Mouse (Mus musculus) heart, adult 2 months (tissue): ENCODE measurements around the gene Nsmce1. TPM values are rescaled to one million over a fixed set of nuclear protein-coding genes. Genes with fewer than 3 reads are reported as not detected.

ENCODE experiments used
- DNase-seq, 2 experiments: peaks; one replicate each; pipeline ENCODE4 v3.0.0; 2021
- H3K27ac ChIP-seq: fragments of 200-600 bp; 2 replicates; pipeline ENCODE4 v1.8.1; 2022
- H3K27me3 ChIP-seq: fragments of 200-500 bp; 2 replicates; pipeline ENCODE4 v1.6.1; 2012; ENCODE audit warnings: mild to moderate bottlenecking, low read length, inconsistent platforms, mixed read lengths; ENCODE audit not compliant: control insufficient read depth, insufficient read depth
- H3K36me3 ChIP-seq: fragments of 200-500 bp; 2 replicates; pipeline ENCODE4 v1.6.1; 2012; ENCODE audit warnings: low read length, inconsistent platforms; ENCODE audit not compliant: control insufficient read depth, insufficient read depth
- H3K4me1 ChIP-seq: fragments of 200-500 bp; 2 replicates; pipeline ENCODE4 v1.6.1; 2011; ENCODE audit warnings: low read length; ENCODE audit not compliant: control insufficient read depth, insufficient read depth
- H3K4me3 ChIP-seq: fragments of 200-600 bp; 2 replicates; pipeline ENCODE4 v1.8.1; 2022
- H3K79me2 ChIP-seq: fragments of 200-500 bp; replicated peaks from 2 replicates; pipeline ENCODE4 v1.6.1; 2012; ENCODE audit warnings: mild to moderate bottlenecking, inconsistent platforms, low read length, moderate library complexity, mixed read lengths; ENCODE audit not compliant: control insufficient read depth, insufficient read depth
- H3K9ac ChIP-seq: fragments of 200-500 bp; 2 replicates; pipeline ENCODE4 v1.6.1; 2012; ENCODE audit warnings: low read depth, mild to moderate bottlenecking, control low read depth, inconsistent platforms, low read length, mixed read lengths
- CTCF ChIP-seq: fragments of 200-600 bp; IDR thresholded peaks from 2 replicates; pipeline ENCODE4 v1.8.1; 2022; ENCODE audit warnings: antibody characterized with exemption, mild to moderate bottlenecking, moderate library complexity
- EP300 ChIP-seq: fragments of 200-500 bp; IDR thresholded peaks from 2 replicates; pipeline ENCODE4 v1.6.1; 2011; ENCODE audit warnings: low read depth, low read length, control low read depth; ENCODE audit not compliant: insufficient read depth
- POLR2A ChIP-seq: fragments of 200-500 bp; IDR thresholded peaks from 2 replicates; pipeline ENCODE4 v1.6.1; 2011; ENCODE audit warnings: mild to moderate bottlenecking, low read depth, low read length, control low read depth; ENCODE audit not compliant: insufficient read depth
- WGBS: fragments of 180-500 bp; shearing (Covaris S2); methylation state at CpG from one replicate; pipeline ENCODE4 v1.1.7; 2018; 5-methylcytosine and 5-hydroxymethylcytosine counted together
- intact Hi-C: fragments of 180-260 bp; cut with DNase I; formaldehyde crosslinking; loops from one replicate; pipeline ENCODE4 v1.15.1; 2025
- polyA plus RNA-seq: library from polyadenylated mRNA; depleted of rRNA; stranded (reverse); fragments of >200 nt; gene quantifications from 2 replicates; pipeline ENCODE4 v1.2.3, GENCODE M21; 2012
- total RNA-seq, 2 experiments: library from RNA; stranded (reverse); gene quantifications; 2 replicates each; pipeline ENCODE4 v1.2.3; 2021

Nsmce1 gene
- total and polyA plus RNA-seq, 3 experiments, result 25.6 to 41.9 (median 33.1) TPM

GRCm38 (mm10) chr7:125486121-125486630 is 5.2 kb downstream of the Nsmce1 start:
- Histone ChIP-seq H3K27ac (no peak overlapping the region), H3K27me3 (no peaks in the 10 kb centered on the region), H3K4me3 (no peak overlapping the region), H3K36me3 (no peaks in the 10 kb centered on the region; the same call in 1 of the 2 replicates), H3K9ac (no peak overlapping the region), H3K79me2 (no peaks in the 10 kb centered on the region), H3K4me1 (peaks cover 6% of the 10 kb centered on the region)
- intact Hi-C loops, result no loop called here
- DNase-seq, result no peak
- WGBS, result 94% methylated on average over 16 of the region's 16 CpGs
- no peak for TF ChIP-seq POLR2A
- no peak for TF ChIP-seq CTCF
- TF ChIP-seq EP300, result no peak

- intact Hi-C loops, result no loop called here
Observed at GRCm38 (mm10) chr7:125484791-125485190, 6.6 kb downstream of the Nsmce1 start.

GRCm38 (mm10) chr7:125482886-125483285 is 8.5 kb downstream of the Nsmce1 start:
- no peaks in the 10 kb centered on the region for H3K36me3 ChIP-seq
- 61% methylated on average over 2 of the region's 2 CpGs for WGBS

More at GRCm38 (mm10) chr7:125484791-125485190, 6.6 kb downstream of the Nsmce1 start:
- H3K36me3 ChIP-seq, result no peaks in the 10 kb centered on the region
- no peak overlapping the region for H3K4me3 ChIP-seq
- H3K27ac ChIP-seq, result no peak overlapping the region
- H3K9ac ChIP-seq, result no peak overlapping the region
- H3K79me2 ChIP-seq, result no peaks in the 10 kb centered on the region
- DNase-seq, result no peak
- peaks cover 3% of the 10 kb centered on the region for H3K4me1 ChIP-seq
- WGBS, result 88% methylated on average over 7 of the region's 7 CpGs
- TF ChIP-seq POLR2A (no peak), EP300 (no peak), CTCF (no peak)
- no peaks in the 10 kb centered on the region for H3K27me3 ChIP-seq

GRCm38 (mm10) chr7:125482339-125482738 is 9.1 kb downstream of the Nsmce1 start:
- Histone ChIP-seq H3K79me2 (no peaks in the 10 kb centered on the region), H3K9ac (no peak overlapping the region), H3K27me3 (no peaks in the 10 kb centered on the region), H3K36me3 (no peaks in the 10 kb centered on the region), H3K4me1 (peaks cover 2% of the 10 kb centered on the region), H3K4me3 (no peak overlapping the region), H3K27ac (no peak overlapping the region)
- intact Hi-C loops, result no loop called here
- DNase-seq, result no peak
- TF ChIP-seq POLR2A (no peak), EP300 (no peak), CTCF (no peak)
- 50% methylated on average over 3 of the region's 3 CpGs for WGBS

More at GRCm38 (mm10) chr7:125482886-125483285, 8.5 kb downstream of the Nsmce1 start:
- Histone ChIP-seq H3K79me2 (no peaks in the 10 kb centered on the region), H3K4me3 (no peak overlapping the region), H3K27me3 (no peaks in the 10 kb centered on the region), H3K9ac (no peak overlapping the region), H3K27ac (no peak overlapping the region), H3K4me1 (peaks cover 2% of the 10 kb centered on the region)
- intact Hi-C loops, result no loop called here
- no peak for DNase-seq
- TF ChIP-seq POLR2A (no peak), CTCF (no peak), EP300 (no peak)

GRCm38 (mm10) chr7:125480518-125480917 is 10.9 kb downstream of the Nsmce1 start:
- H3K27ac ChIP-seq, result no peak overlapping the region
- H3K9ac ChIP-seq, result no peak overlapping the region
- WGBS, result 81% methylated on average over 4 of the region's 4 CpGs
- H3K4me1 ChIP-seq, result peaks cover 12% of the 10 kb centered on the region
- no peaks in the 10 kb centered on the region for H3K27me3 ChIP-seq
- peaks cover 4% of the 10 kb centered on the region; the same call in 1 of the 2 replicates for H3K36me3 ChIP-seq
- no peak for TF ChIP-seq EP300
- no peak for TF ChIP-seq CTCF
- TF ChIP-seq POLR2A, result no peak
- no peak overlapping the region for H3K4me3 ChIP-seq
- DNase-seq, result no peak
- intact Hi-C loops, result no loop called here
- H3K79me2 ChIP-seq, result no peaks in the 10 kb centered on the region

GRCm38 (mm10) chr7:125478391-125478984 is 12.9 kb downstream of the Nsmce1 start:
- no peak overlapping the region for H3K9ac ChIP-seq
- intact Hi-C loops, result no loop called here
- no peak for TF ChIP-seq CTCF
- TF ChIP-seq POLR2A, result no peak
- TF ChIP-seq EP300, result no peak
- no peaks in the 10 kb centered on the region for H3K27me3 ChIP-seq
- WGBS, result 54% methylated on average over 7 of the region's 7 CpGs
- peaks cover 18% of the 10 kb centered on the region for H3K4me1 ChIP-seq
- H3K79me2 ChIP-seq, result no peaks in the 10 kb centered on the region
- peak overlapping the region; percentile 21; the same call in 1 of the 2 replicates for H3K27ac ChIP-seq
- no peak overlapping the region for H3K4me3 ChIP-seq
- peaks cover 4% of the 10 kb centered on the region; the same call in 1 of the 2 replicates for H3K36me3 ChIP-seq
- DNase-seq, result peak in 1 of 2 experiments; percentile 43
